Mouse (Mus musculus) E14TG2a.4 (cell line): ENCODE results near the gene Cryzl1.
"Not testable (repeated sequence)": the region's sequence is repeated elsewhere in the genome, so short reads cannot be mapped to it uniquely, and the experiment has no call there.

Experiments
- H3K27me3 ChIP-seq: 2 replicates; pipeline ENCODE4 v1.6.1; 2014; ENCODE audit warnings: low read length, control low read depth; ENCODE audit not compliant: insufficient read depth
- H3K36me3 ChIP-seq: 2 replicates; pipeline ENCODE4 v1.6.1; 2014; ENCODE audit warnings: low read length, control low read depth; ENCODE audit not compliant: insufficient read depth
- H3K4me1 ChIP-seq: replicated peaks from 2 replicates; pipeline ENCODE4 v1.6.1; 2014; ENCODE audit warnings: low read depth, low read length, control low read depth
- H3K4me3 ChIP-seq: replicated peaks from 2 replicates; pipeline ENCODE4 v1.5.1; 2014; ENCODE audit warnings: mild to moderate bottlenecking, low read length
- H3K9me3 ChIP-seq: 2 replicates; pipeline ENCODE4 v1.6.1; 2014; ENCODE audit warnings: low read length, control low read depth
- CTCF ChIP-seq: conservative IDR thresholded peaks from 2 replicates; pipeline ENCODE4 v1.5.1; 2014; ENCODE audit warnings: low read length
- NANOG ChIP-seq: IDR thresholded peaks from 2 replicates; pipeline ENCODE4 v1.6.1; 2014; ENCODE audit warnings: borderline replicate concordance, low read length, mixed read lengths
- POU5F1 ChIP-seq: IDR thresholded peaks from 2 replicates; pipeline ENCODE4 v1.6.1; 2014; ENCODE audit warnings: low read length, borderline replicate concordance

Gene Cryzl1

GRCm38 (mm10) chr16:91652191-91652590 is 76.6 kb downstream of the Cryzl1 start:
- Histone ChIP-seq H3K4me1 (peaks cover 46% of the 10 kb centered on the region), H3K4me3 (0 out of 2 replicates have a peak overlapping the region, but pooled peaks have one; percentile 7), H3K9me3 (no peaks in the 10 kb centered on the region), H3K36me3 (peaks cover 69% of the 10 kb centered on the region), H3K27me3 (no peaks in the 10 kb centered on the region)
- TF ChIP-seq POU5F1: no peak
- TF ChIP-seq CTCF: no peak
- no peak for TF ChIP-seq NANOG

- Histone ChIP-seq H3K27me3 (no peaks in the 10 kb centered on the region), H3K4me3 (peak overlapping the region; percentile 21; the same call in 1 of the 2 replicates), H3K9me3 (no peaks in the 10 kb centered on the region), H3K4me1 (peaks cover 38% of the 10 kb centered on the region), H3K36me3 (peaks cover 47% of the 10 kb centered on the region)
- TF ChIP-seq CTCF (no peak), NANOG (no peak)
Observed at GRCm38 (mm10) chr16:91649781-91650180, 79.0 kb downstream of the Cryzl1 start.

GRCm38 (mm10) chr16:91649246-91649645 is 79.5 kb downstream of the Cryzl1 start:
- H3K27me3 ChIP-seq: no peaks in the 10 kb centered on the region
- no peaks in the 10 kb centered on the region for H3K9me3 ChIP-seq
- H3K4me1 ChIP-seq: peaks cover 41% of the 10 kb centered on the region
- peak overlapping the region; percentile 94 for H3K4me3 ChIP-seq
- peaks cover 47% of the 10 kb centered on the region for H3K36me3 ChIP-seq
- TF ChIP-seq POU5F1: no peak
- TF ChIP-seq CTCF: no peak
- TF ChIP-seq NANOG: no peak

DNA sequence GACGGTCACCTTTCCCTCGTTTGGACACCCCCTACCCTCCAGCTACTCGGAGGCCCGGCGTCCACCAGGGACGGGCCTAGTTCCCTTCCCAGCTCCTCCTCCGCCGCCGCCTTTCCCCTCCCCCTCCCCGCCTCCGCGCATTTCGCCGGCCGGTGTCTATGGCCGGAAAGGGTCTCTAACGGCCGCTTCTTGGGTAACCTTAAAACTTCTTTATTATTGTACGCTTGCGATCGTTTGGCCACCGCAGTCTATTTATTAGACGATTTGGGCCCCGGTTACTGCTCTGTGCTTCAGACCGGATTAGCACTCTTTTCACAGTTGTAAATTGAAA is 80.6 kb downstream of the Cryzl1 start:
- Histone ChIP-seq H3K36me3 (peaks cover 47% of the 10 kb centered on the region), H3K27me3 (no peaks in the 10 kb centered on the region), H3K9me3 (no peaks in the 10 kb centered on the region), H3K4me1 (peaks cover 52% of the 10 kb centered on the region), H3K4me3 (peak overlapping the region; percentile 94)
- TF ChIP-seq POU5F1 (no peak), NANOG (no peak), CTCF (no peak)

DNA sequence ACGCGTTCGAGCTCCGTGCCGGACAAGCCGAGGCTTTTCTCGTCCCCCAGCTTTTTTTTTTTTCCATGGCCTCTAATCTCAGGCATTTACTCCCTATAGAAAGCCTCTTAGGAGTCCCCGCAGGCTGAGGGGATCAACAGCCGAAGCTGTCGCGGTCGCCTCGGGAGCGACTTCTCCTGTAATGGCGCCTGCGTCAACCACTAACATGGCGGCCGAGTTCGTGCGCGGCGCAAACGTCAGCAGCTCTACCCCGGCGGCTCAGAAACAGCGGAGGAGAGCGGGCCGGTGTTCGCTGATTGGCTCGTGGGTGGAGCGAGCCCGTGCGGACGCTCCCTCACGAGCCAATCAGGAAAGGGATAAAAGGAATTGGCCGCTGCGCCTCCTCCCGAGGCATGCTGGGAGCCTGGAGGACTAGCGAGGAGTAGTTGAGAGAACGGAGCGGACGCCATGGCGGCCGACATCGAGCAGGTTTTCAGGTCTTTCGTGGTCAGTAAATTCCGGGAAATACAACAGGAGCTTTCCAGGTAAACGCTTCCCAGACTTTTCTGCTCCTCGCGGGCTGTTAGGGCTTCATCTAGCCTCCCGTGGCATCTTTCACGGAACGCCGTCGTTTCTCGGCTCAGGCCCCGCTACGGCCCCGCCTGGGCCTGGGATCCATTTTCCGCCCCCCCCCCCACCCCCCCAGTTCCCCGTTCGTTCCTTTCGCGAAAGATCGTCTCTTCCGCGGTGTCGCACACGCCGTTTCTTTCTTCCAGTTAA is 81.1 kb downstream of the Cryzl1 start, which contains the start of gene Son:
Gene Son, plus strand, starts transcription at position 46 of the 759 bp plus-strand sequence.
- TF ChIP-seq POU5F1 (no peak), NANOG (no peak), CTCF (no peak)
- Histone ChIP-seq H3K9me3 (no peaks in the 10 kb centered on the region), H3K27me3 (no peaks in the 10 kb centered on the region), H3K4me3 (peak within 1 kb of the TSS; percentile 94), H3K4me1 (peaks cover 57% of the 10 kb centered on the region), H3K36me3 (peaks cover 47% of the 10 kb centered on the region)

DNA sequence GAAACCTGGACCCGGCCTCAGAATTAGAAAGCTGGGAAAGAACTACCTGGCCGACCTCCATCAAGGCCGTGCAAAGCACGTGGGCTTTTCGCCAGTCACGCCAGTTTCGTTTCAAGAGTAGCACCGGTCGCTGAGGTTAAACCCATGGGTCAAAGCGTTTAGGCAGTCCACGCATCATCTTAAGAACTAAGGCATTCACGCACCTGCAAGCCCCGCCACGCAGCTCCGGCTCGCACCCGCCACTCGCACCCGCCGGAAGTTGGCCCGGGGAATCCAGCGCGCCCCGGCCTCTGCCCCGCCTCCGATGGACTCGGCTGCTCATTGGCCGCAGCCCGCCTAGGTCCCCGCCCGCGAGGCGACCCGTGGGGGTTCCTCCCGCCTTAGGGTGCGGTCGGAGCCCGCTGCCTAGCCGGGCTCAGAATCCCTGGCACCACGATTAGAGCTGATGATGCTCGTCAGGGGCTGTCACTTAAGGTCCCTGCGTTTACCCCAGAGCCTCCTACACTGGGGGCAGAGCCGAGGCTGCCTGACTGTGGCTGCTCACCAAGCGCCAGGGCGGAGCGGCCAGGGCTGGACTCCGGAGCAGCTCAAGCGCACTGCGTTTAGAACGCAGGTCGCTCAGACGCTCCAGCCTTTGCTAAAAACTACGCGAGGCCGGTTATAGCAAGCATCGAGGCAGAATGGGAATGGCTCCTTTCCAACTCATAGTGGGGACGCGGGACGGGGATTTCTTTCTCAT is 81.9 kb downstream of the Cryzl1 start, which contains the start of gene Gart:
Gene Gart, minus strand, starts transcription at position 272 of the 739 bp plus-strand sequence.
- TF ChIP-seq NANOG (no peak), POU5F1 (no peak), CTCF (no peak)
- no peaks in the 10 kb centered on the region for H3K9me3 ChIP-seq
- H3K4me3 ChIP-seq: peak within 1 kb of the TSS; percentile 94

DNA sequence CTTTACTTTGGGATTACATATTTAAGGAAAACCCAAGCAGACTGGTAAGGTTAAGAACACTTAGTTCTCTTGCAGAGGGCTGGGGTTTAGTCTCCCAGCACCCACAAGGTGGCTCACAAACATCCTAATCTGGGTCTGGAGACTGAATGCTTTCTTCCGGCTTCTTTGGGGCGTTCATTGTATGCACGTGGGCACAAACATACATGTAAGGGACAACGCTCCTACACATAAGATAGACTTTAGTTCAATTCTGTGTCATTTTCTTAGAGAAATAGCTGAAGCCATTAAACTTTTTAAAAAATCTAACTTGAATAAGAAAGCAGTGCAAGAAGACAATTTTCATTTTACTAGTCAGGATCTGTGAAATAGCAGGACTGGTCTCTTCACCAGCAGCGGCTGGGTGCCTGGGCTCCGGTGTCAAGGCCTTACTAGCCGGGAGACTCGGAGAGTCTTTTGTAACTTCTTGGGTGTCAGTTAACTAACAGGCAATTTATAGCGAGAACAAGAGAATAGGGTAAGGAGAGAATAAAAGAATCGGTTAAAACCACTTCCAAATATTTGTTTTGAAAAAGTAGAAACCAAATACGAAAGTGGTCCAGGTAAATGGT is 82.7 kb downstream of the Cryzl1 start:
- Histone ChIP-seq H3K36me3 (peaks cover 47% of the 10 kb centered on the region), H3K4me3 (peak overlapping the region; percentile 94), H3K4me1 (peaks cover 52% of the 10 kb centered on the region), H3K27me3 (no peaks in the 10 kb centered on the region), H3K9me3 (no peaks in the 10 kb centered on the region)
- TF ChIP-seq NANOG (no peak), CTCF (no peak)

More for the DNA sequence above, 81.9 kb downstream of the Cryzl1 start, which contains the start of gene Gart:
- peaks cover 47% of the 10 kb centered on the region for H3K36me3 ChIP-seq
- no peaks in the 10 kb centered on the region for H3K27me3 ChIP-seq
- H3K4me1 ChIP-seq: peaks cover 58% of the 10 kb centered on the region

DNA sequence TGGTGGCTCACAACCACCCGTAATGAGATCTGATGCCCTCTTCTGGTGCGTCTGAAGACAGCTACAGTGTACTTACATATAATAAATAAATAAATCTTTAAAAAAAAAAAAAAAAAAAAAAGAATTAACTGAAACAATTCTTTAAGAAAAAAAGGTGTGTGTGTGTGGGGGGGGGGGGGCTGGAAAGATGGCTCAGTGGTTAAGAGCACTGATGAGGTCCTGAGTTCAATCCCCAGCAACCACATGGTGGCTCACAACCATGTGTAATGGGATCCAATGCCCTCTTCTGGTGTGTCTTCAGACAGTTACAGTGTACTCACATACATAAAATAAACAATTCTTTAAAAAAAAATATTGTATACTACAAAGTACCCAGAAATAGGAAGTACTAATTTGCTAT is 83.4 kb downstream of the Cryzl1 start:
- H3K27me3 ChIP-seq, H3K9me3 ChIP-seq: not testable (repeated sequence)
- H3K4me3 ChIP-seq: peak overlapping the region; percentile 94
- peaks cover 47% of the 10 kb centered on the region for H3K4me1 ChIP-seq
- H3K36me3 ChIP-seq: peaks cover 50% of the 10 kb centered on the region
